Mouse (Mus musculus) cerebellum, postnatal 36 days (tissue): ENCODE measurements around the gene R3hdml.

Experiments used
- DNase-seq, 2 experiments: peaks; one replicate each; pipeline ENCODE4 v3.0.0; 2021 to 2022; ENCODE audit warnings: mixed read lengths in 2 of 2

R3hdml gene

GRCm38 (mm10) chr2:163541568-163542182 is 49.6 kb downstream of the R3hdml start:
- DNase-seq = no peak

- DNase-seq = no peak
These were observed 50.6 kb downstream of the R3hdml start for GRCm38 (mm10) chr2:163542674-163543073.

GRCm38 (mm10) chr2:163546623-163547318 is 54.7 kb downstream of the R3hdml start:
- no peak for DNase-seq

- DNase-seq = no peak
These were observed 56.7 kb downstream of the R3hdml start for GRCm38 (mm10) chr2:163548822-163549221.

GRCm38 (mm10) chr2:163549786-163550185 is 57.7 kb downstream of the R3hdml start:
- no peak for DNase-seq
